Mouse (Mus musculus) activated CD4-positive, CD25-positive, alpha-beta regulatory T cell, adult 4 months (primary cell): ENCODE results near the gene Tm7sf2. TPM values are rescaled to one million over a fixed set of nuclear protein-coding genes. Genes with fewer than 3 reads are reported as not detected.
"Not testable (repeated sequence)": the region's sequence is repeated elsewhere in the genome, so short reads cannot be mapped to it uniquely, and the experiment has no call there.

Experiments used
- ATAC-seq: one replicate; pipeline ENCODE4 v1.8.0; 2017
- polyA plus RNA-seq, 2 experiments: library from polyadenylated mRNA; unstranded; fragments of 100-300 nt; shearing (Covaris generic); gene quantifications; one replicate each; pipeline ENCODE4 v1.2.1; 2017

The Tm7sf2 gene
- polyA plus RNA-seq, 2 experiments from 2014 or later = 5.4 to 9.2 TPM

DNA sequence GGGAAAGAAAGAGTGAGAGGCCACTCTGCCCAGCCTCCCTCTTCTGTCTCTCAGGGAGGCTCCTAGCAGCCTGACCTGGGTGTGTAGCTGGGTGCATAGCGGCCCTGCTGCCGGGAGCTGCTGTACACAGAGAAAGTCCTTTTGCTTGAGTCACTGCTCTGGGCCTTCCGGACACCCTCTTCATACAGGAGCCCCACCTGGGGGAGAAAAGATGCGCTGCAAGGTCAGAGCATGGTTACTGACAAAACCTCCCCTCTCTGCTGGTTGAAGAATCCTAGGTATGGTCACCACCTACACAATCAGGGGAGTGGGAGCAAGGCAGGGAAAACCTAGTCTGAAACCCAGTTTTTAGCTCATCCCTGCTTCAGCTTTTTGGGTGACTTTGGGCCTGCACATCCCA is 778 bp upstream of the Tm7sf2 start:
- ATAC-seq = no peak

DNA sequence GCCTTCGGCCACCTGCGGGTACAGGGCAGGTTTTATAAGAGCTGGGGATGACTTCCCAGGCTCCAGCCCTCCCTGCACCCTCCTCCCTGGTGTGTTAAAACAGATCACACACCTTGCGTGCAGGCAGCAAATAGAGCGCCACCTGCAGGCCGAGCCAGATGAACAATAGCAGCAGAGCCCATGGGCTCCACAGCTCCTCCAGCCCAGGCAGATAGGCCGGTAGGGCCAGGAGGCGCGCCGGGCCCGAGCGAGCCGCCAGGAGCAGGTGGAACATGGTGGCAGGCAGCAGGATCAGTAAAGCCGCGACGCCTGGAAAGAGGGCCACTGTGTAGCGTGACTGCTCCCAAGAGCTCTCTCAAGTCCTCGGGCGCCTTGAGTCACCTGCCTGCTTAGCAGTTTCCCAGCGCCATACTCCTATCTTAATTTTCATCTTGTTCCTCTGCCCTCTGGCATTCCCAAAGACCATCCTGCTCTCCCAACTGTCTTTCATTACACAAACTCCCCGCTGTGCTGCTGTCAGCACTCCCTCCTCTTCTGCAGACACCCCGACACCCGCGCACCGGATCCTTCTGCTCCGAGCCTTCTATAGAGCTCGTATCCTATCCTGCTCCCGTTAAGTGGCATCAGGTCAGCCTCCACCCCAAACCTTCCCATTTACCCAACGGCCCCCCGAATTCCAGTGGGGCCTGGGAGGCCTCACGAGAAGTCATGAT is 1.0 kb downstream of the Tm7sf2 start:
- ATAC-seq = peak; percentile 42

DNA sequence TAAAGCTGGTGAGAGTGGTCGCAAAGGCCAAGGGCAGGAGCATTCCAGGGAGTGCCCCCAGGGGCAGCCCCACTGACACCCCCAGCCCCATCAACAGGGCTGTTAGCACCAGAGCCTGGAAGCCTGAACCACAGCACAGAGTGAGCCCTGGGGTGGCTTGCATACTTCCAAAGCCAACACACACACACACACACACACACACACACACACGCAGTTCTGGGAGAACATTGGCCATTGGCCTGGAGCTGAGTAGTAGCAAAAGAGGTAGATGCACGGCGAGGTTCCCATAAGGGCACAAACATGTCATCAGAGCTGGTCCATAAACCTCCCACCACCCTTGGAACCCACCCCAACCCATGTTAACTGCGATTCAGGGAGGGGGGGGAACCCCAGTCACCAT is 1.6 kb downstream of the Tm7sf2 start:
- ATAC-seq = no peak

DNA sequence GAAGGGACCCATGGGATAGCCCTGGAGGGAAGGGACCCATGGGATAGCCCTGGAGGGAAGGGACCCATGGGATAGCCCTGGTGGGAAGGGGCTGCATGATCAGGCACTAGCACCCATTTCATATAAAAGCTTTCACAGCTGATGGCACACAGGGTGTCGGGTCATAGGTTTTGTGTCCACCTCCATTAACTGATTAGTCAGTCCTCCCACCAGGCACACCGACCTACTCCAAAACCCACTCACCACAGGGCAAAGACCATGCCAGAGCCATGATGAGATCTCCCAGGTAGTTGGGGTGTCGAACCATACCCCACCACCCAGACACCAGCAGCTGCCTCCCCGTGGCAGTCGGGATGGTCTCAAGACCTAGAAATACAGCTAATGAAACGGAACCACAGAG is 5.1 kb downstream of the Tm7sf2 start:
- no peak for ATAC-seq

DNA sequence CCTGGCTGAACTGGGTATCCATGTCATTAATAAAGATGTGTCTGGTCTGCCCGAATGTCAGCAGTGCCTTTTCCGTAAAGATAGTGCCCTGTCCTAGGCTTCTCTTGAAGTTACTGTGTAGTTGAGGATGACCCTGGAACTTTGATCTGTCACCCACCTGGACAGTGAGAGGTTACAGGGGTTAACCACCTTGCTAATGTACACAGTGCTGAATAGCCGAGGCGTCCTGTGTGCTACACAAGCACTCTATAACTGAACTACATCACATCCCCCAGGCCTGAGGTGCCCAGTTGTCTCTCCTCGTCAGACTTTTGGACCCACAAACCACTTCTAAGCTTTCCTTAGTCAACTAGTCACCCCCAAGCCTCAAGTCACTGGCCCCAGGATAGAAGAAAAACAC is 5.8 kb downstream of the Tm7sf2 start:
- no peak for ATAC-seq

DNA sequence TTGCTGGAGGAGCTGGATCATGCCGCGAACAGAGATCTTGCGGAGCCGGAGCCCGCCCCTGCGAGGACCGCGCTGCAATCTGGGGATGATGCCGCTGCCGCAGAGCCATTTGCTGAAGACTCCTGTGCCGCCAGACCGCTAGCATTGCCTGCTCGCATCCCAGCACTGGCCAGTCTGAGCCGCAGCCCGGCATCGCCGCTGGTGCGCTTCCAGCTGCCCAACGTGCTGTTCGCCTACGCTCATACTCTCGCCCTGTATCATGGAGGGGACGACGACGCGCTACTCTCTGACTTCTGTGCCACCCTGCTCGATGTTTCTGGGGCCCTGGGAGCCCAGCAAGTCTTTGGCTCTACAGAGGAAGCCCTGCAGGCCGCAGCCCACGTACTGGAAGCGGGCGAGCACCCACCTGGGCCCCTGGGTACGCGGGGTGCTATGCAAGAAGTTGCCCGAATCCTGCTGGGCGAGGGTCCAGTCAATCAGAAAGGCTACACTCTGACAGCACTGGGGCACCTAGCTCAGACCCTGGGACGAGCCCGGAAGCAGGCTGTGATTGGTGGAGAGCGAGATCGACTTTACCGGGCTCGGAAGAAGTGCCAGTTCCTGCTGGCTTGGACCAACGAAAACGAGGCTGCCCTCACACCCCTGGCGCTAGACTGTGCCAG is 6.4 kb downstream of the Tm7sf2 start:
- peak; percentile 22 for ATAC-seq

DNA sequence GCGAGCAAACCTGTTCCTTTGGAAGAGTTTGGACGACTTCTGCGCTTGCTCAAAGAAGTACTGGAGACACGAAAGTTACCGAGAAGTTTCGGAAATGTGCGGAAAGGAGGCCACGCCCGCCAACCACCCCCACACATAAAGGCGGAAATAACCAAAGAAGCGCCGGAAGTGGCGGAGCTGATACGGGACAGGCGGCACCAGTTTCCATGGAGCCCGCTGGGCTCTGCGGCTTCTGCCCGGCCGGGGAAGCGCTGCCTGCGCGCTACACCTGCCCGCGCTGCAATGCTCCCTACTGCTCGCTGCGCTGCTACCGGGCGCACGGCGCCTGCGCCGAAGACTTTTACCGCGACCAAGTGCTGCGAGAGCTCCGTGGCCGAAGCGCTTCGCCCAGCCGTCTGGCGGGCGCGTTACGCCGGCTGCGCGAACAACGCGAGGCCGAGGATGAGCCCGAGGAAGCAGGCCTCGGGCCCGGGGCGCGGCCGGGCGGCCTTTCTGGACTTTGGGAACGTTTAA is 7.1 kb downstream of the Tm7sf2 start, which contains the start of gene Znhit2:
Znhit2 (plus strand) TSS at position 172 of the 513 bp plus-strand sequence.
- peak; percentile 83 for ATAC-seq

DNA sequence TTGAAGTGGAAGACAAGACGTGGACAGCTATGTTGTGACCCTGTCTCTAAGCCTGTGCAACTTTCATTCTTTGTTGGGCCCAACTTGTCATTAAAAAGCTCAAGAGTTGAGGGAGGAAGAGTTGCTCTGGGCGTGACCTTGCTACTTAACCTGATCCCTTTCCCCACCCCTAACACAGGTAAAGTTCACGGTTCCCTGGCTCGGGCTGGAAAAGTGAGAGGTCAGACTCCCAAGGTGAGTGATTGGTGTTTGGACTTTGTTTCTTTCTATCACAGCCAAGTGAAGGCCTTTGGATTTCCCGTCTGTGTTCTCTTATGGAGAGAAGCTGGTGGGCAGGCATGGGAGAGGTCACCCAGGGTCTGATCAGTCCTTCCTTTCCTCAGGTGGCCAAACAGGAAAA is 9.2 kb downstream of the Tm7sf2 start:
- no peak for ATAC-seq

DNA sequence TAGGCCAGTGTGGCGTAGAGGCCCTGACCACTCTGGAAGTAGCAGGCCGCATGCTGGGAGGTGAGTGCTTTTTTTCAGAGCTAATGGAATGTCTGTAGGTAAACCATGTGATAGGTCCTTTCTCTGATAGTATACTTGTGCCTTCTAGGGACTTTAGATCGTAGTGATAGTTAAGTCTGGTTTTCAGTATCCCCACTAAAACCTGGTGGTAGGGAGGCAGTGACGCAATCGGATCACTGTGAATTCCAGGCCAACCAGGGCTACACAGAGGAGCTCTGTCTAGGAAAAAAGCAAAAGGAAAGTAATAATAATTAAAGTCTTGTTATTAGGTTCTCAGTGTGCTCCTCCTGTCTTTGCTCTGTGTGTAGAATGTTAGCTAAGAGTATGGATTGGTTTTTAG is 9.7 kb downstream of the Tm7sf2 start:
- ATAC-seq = no peak

DNA sequence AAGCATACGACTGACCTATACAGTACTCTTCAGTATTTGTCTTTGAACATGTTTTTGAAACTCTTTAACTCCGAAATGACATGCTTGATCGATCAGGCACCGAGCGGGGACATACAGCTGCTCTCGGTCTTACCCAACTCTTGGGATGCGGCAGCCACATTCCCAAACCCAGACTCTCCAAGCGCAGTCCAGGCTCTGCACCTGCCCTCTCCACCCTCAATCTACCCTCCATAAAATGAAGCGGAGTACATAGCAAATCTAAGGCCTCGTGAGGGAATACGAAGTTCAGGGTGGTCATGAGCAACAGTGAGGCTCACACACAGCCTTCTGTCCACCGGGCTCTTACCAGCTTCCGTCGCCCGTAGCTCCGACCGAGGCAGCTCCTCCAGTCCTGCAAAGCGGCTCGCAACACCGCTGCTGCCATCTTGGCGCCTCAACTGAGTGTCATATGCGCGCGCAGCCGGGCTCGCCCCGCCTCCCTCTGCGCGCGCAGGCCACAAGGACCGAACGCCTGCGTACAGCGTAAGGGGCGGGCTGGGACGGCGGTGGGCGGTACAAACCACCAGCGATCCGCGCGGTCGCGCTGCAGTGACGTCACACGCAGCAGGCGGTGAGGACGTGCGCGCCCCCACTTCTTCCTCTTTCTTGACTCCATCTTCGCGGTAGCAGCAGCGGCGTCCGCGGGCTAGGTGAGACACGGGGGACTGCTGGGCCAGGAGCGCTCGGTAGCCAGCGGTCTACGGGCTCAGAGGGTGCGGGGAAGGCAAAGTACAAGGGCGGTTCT is 10.7 kb downstream of the Tm7sf2 start, which contains the start of the genes Mrpl49 and Fau:
Mrpl49 (minus strand) TSS at position 473 of the 784 bp plus-strand sequence.
Fau (plus strand) TSS at position 532 of the 784 bp plus-strand sequence.
- peak; percentile 68 for ATAC-seq

DNA sequence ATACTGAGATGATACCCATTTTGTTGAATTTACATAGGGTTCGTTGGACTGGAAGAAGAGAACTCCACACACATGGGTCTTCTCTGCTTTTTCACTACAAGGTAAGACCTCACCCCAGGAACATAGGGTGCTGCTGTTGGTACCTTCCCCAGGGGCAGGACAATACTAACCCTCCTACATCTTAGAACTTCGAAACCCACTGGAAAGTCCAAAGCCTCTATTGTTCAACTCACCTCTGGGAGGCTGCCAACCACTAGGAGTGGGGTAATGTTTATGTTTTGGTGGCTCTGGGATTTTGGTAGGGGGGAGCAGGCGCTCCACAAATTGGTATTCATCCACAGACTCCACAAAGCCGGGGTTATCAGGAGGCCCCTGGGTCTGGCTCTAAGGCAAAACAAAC is 11.5 kb downstream of the Tm7sf2 start:
- ATAC-seq = no peak

DNA sequence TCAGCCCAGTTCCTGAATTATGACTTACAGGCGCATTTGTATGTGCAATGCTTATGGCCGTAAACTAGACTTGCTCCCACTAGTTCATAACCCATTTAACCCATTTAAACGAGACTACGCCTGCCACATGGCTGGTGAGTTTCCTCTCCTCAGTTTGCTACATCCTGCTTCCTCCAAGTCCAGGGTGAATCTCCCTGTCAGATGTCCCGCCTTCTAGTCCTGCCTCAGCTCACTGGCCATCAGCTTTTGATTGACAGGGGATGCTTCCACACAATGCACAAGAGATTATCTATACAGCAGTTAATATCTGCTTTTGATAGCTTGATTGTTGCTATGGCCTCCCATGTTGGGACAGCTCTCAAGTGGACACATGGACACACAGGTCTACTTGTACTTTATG is 13.9 kb downstream of the Tm7sf2 start:
- ATAC-seq = no peak

DNA sequence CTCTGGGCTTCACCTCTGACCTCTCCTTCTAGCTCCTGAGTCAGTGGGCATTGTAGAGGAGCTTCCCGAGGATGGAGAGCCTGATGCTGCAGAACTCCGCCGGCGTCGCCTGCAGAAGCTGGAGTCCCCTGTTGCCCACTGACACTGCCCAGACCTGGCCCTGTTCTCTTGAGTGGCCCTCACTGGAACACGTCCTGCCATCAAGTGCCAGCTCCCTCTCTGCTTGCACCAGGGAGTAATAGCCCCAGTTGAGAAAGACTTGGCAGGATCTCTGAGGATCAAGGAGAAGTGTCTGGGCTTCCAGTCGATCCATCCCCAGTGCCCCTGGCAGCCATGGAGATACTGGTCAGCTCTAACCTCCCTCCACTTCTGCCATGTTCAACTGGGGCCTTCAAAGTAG is 15.7 kb downstream of the Tm7sf2 start:
- ATAC-seq = no peak

DNA sequence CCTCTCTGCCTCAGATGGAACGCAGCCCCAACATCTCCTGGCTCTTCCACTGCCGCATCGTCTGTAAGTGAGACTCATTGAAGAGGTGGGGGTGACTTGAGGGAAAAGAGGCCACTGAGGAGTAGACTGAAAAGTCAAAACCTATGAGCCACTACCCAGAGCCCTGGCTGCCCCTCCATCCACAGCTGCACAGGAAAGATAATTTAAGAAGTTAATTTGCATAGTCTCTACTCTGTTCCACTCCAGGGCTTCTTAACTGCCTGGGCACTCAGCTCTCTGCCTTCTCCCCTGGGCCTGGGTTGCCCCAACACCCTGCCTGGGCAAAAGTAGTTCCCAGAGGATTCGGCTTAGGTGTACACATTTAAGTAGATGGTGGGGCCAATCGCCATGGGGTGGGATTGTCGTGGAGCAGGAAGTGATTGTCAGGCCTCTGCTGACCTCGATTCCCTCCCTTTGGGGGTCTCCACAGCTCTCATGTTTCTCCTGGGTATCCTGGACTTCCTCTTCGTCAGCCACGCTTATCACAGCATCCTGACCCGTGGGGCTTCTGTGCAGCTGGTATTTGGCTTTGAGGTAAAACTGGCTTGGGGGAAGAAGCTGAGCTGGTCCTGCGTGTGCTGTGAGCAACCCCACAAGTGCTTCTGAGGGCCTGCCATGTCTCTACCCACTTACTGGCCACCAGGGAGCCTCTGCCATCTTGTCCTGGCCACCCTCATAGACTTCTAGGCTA is 19.3 kb downstream of the Tm7sf2 start:
- ATAC-seq = no peak

DNA sequence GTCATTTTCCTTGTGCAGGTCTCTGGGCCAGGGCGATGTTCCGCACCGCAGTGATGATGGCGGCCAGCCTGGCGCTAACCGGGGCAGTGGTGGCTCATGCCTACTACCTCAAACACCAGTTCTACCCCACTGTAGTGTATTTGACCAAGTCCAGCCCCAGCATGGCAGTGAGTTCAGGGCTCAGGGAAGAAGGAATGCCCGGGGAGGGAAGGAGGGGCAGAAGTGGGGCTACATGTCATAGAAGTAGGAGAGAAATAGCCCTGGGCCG is 20.3 kb downstream of the Tm7sf2 start:
- ATAC-seq = no peak

DNA sequence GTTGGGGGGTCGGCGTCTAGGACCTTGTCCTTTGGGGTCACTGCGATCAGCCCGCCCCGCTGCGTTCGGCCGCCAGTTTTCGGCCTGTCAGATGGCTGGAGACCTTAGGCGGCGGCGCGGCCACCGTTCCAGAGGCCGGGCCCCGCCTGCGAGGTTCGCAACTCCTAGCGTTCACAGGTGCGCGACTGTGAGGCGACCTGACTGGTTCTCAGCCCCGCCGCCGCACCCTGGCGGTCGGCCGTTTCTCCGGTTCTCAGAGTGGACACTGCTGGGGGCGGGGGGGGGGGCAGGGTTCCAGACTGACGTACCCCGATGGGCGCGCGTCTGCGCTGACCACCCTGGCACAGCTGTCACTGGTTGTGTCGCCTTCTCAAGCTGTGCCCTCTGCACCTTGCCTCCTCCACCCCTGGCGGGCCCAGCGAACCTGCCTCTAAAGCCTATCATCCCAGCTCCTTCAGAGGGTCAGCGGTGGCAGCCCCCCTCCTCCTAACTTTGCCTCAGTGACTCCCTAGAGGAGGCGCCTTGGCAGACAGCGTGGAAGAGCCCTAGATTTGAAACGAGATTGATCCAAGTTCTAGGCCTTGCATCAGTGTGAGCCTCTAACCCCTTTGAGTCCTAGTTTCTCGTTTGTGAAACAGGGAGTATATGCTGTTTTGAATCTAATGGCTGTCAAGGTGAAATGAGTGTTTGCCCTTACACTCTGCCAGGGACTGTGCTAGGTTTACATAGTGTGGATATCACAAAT is 20.8 kb downstream of the Tm7sf2 start:
- no peak for ATAC-seq

DNA sequence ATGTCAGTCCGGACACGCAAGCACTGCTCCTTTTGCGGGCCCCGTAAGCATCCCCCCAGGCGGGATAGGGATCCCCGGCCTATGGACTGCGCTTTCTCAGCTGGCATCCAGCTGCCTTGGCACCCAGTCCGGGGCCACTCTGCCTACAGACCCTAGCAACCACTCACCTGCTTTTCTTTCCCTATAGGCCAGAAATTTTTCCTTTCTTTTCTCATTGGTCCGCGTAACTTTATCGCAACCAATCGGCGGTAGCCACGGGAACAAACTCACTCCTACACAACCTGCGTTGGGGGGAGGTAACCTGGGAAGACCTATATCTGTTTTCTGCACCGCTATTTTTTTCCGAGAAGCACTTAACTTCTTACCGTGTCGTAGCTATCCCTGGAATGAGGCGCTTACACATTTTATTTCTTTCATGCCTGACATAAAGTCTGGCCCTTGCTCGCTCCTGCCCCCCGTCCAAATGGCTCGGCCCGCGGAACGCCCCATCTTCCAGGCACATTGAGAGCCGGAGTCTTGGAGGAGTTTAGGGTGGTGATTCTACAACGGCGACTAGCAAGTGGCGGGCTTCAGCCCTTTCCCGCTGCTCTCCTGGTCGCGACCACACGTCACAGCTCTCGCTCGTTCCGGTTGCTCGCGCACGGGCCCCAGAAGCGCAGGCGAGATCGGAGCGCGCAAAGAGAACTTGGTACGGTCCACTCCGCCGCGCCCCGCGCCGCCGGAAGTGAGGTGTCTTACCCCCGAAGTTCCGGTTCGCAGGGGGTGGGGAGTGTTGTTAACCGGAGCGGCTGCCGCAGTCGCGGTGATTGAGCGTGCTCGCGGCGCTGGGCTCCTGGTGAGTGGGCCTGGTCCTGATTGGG is 21.6 kb downstream of the Tm7sf2 start, which contains the start of gene Syvn1:
Syvn1 (plus strand) TSS at position 283 of the 860 bp plus-strand sequence.
- peak; percentile 89 for ATAC-seq

DNA sequence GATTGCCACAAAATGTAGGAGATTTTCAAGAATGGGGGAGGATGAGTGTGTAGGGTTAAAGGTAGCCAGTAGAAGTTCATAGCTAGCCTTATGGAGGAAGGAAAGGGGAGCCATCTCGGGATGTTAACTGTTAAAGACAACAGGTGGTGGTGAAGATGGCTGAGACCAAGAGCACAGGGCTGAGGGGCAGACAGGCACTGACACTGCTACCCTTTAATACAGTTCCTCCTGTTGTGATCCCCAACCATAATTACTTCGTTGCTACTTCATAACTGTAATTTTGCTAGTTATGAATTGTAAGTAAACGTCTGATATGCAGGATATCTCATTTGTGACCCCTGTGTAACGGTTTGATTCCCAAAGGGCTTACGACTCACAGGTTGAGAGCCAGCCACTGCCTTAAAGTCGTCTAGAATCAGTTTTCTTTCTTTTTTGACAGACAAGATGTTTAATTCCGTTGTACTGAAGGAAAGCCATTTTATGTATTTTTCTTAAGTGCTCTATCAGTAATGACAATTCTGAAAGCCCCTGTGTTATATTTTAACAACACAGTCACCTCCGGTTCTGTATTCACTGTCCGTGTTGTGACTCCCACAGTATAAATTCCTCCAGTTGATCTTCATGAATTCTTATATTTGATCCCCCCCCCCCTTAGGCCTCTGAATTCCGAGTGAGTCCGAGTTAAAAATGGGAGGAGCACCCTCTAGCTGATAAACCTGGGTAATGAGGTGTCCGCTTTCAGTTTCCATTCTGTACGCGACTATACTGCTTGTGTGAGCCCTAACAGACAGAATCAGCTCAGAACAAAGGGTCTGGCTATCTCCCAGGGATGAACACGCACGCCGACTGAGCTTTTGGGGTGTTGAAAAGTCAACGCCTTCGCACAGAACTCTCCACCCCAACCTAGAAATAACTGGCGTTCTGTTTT is 22.5 kb downstream of the Tm7sf2 start:
- peak; percentile 33 for ATAC-seq

DNA sequence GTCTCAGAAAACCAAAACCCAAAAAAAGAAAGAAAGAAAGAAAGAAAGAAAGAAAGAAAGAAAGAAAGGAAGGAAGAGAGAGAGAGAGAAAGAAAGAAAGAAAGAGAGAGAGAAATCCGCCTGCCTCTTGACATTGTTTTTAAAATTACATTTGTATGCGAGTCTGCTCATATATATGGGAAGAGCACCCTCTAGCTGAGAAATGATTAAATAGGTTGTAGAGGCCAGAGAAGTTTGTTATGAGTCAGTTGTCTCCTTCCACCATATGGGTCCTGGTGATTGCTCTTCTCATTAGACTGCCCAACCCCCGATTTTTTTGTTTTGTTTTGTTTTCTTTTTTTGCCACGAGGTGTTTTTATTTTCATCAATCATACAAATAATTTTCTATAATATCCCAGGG is 24.1 kb downstream of the Tm7sf2 start:
- not testable (repeated sequence) for ATAC-seq

DNA sequence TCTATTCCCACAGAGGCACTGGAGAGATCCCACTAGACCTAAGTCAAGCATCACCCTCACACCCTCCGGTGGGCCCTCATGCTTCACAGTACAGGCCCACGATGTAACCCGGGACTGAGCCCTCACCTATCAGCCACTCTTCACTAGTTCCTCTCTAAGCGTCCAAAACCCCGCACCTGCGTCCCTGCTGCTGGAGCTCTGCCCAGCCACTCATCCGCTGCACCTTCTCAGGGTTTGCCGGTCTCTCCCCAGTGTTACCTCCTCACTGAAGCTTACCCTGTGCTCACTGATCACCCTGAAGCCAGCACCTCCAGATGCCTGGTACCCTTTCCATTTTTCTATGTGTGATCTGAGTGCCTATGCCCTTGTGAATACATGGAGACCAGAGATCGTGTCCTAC is 25.9 kb downstream of the Tm7sf2 start:
- no peak for ATAC-seq
